Mouse (Mus musculus) cerebellum, adult (tissue): ENCODE data around the gene Ifngr1.

Experiments used
- ATAC-seq: cut with Nextera tagmentation; 2 replicates; pipeline ENCODE4 v1.9.2; 2017; ENCODE audit warnings: mild to moderate bottlenecking, moderate library complexity, mixed read lengths; ENCODE audit not compliant: insufficient number of reproducible peaks, low FRiP score, low TSS enrichment

Ifngr1 gene

DNA sequence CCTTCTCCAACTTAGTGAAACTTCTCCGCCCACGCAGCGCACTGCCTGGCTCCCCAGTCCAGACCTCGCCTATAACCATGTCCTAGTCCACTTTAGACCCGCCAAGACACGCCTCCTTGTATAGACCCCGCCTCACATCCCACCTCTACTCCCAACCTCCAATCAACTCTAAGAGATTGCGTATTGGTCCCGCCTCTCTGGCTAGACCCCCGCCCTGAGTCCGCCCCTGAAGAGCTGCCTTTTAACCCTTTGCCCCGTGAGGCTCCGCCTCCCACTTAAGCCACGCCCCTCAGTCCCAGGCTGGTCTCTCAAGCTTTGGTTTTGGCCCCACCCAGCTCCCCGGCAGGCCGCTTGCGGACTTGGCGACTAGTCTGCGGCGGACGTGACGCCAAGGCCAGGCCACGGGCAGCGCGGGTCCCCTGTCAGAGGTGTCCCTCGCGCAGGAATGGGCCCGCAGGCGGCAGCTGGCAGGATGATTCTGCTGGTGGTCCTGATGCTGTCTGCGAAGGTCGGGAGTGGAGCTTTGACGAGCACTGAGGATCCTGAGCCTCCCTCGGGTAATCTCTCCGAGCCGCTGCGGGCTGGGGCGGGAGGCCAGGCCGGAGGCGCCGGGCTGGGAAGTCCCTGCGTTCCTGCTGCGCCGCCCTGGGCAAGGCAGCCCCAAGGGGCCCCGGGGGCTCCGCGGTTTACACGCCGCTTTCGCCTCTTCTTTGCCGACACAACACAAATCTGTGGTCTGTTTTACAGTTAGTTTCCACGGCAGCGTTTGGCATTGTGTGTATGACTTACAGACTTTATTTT lies at the start of gene Ifngr1:
Ifngr1 (plus strand) TSS at position 309 of the 801 bp plus-strand sequence.
- peak; percentile 95 for ATAC-seq

DNA sequence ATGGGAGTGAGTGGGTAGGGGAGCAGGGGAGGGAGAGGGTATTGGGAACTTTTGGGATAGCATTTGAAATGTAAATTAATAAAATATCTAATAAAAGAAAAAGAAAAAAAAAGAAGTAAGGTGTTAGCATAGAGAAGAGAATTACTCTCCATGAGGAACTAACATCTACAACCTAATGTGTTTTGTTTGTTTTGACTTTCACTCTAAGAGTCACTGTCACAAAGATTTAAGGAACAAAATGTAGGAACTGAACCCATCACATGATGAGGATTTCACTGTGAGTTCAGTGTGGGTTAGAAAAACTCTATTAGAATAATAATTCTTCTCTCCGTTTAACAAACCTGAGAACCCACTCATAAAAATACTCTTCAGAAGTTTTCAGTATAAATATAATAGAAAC lies 44.9 kb upstream of the Ifngr1 start:
- ATAC-seq, result no peak

- ATAC-seq, result no peak
Measured at GRCm38 (mm10) chr10:19548016-19548415, 43.7 kb upstream of the Ifngr1 start.

DNA sequence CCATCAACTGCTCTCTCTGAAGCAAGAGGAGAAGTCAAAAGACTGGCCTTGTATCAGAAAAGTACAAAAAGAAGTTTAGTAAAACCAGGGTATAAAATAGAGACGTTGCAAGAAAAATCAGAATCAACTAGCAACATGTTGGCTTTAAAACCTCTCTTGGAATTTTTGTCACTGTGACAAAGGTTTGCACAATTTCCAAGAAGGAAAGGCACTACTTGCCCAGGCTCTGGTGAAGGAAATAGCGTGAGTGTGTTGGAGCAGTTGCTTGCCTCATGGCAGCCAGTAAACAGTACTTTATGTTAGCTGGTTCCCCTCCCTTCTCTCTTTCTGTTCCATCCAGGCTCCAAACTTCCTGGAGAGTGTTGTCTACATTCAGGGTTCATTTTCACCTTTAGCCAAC lies 43.3 kb upstream of the Ifngr1 start:
- ATAC-seq, result no peak

GRCm38 (mm10) chr10:19551585-19551984 lies 40.2 kb upstream of the Ifngr1 start:
- no peak for ATAC-seq

GRCm38 (mm10) chr10:19553857-19554256 lies 37.9 kb upstream of the Ifngr1 start:
- ATAC-seq, result no peak

GRCm38 (mm10) chr10:19557696-19558095 lies 34.1 kb upstream of the Ifngr1 start:
- no peak for ATAC-seq

DNA sequence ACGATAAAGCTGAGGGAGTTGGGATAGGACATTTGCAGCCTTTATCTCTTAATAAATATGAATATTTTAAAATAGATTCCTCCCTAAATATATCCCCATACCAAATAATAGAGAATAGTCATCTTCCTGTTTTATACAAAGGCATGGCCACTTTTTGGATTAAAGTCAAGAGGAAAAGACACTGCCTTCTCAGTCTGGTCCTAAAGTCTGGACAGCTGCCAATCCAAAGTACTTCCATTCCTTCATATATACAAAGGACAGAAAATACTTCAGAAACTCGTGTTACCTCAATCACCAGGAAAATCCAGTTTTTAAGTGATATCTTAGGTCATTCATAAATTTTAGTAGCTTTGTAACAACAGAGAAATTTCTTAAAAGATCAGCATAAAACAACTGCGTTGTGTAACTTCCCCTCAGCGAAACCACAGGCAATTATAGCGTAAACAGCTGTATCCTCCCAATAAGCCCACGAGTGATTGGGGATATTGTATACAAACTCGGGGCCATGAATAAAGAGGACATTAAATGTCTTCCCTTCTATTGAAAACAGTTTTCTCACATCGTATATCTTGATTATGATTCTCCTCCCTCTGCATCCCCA lies 32.1 kb upstream of the Ifngr1 start:
- ATAC-seq, result no peak

DNA sequence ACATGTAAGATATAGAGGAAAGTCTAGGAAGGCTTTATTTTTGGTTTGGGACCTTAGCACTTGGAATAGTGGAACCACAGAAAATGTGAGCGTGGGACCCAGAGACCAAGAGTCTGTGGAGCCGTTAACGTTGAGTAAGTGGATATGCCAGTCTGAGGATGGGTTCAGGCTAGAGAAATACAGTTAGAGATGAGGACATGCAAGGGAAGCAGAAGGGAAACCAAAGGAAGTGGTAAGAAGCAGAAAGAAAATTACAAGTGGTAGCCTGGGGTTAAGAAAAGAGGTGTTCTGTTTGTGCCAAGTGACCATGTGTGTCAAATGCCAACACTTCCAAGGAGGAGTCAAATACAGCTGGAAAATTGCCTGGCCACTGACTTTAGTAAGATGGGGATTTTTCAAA lies 29.2 kb upstream of the Ifngr1 start:
- ATAC-seq, result no peak

GRCm38 (mm10) chr10:19563443-19563861 lies 28.3 kb upstream of the Ifngr1 start:
- ATAC-seq, result no peak

DNA sequence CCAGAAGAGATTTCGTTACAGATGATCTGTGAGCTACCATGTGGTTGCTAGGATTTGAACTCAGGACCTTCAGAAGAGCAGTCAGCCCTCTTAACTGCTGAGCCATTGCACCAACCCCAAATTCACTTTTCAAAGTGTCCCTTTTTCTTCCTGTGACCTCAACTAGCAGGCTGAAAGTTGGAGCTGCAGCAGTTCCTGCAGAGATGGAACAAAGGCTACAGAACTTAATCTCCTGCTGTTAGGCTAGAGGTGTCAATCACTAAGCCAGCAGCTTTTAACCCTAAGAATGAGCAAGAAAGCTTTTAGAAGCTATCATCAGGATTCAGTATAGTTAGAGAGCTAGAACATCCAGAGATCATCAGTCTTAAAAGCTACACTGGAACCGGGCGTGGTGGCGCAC lies 24.3 kb upstream of the Ifngr1 start:
- no peak for ATAC-seq

- ATAC-seq, result no peak
Measured at GRCm38 (mm10) chr10:19570288-19570687, 21.5 kb upstream of the Ifngr1 start.

DNA sequence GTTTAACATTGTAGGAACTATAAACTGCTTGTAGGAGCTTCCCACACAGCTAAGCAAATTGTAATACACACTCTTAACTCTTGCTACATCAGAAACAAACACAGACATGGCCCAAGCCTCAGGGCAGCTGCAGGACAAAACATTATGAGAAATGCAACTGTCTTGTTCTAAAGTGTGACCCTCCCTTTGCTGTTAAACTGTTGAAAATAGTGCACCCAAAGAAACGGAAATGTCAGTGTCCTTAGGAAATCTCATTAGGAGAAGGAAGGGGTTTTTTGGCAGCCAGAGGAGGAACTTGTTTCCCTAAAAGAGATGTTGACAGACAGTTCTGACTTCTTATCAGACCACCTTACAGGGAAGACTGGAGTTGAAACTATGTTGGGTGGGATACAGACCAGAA lies 21.0 kb upstream of the Ifngr1 start:
- ATAC-seq, result no peak

DNA sequence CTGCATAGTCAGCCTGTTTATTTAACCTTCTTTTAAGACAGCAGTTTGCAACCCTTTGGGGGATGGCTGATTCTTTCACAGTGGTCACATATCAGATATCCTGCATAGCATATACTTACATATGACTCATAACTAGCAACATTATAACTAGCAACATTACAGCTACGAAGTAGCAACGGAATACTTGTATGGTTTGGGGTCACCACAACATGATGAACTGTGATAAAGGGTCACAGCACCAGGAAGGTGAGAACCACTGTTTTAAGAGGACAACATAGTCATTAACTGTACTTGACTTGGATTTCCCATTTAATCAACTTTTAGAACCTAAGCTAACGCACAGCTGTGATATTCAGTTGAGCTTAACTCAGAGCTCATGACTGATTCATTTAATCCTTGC lies 14.2 kb upstream of the Ifngr1 start:
- ATAC-seq, result no peak

GRCm38 (mm10) chr10:19578001-19578400 lies 13.7 kb upstream of the Ifngr1 start:
- no peak for ATAC-seq

DNA sequence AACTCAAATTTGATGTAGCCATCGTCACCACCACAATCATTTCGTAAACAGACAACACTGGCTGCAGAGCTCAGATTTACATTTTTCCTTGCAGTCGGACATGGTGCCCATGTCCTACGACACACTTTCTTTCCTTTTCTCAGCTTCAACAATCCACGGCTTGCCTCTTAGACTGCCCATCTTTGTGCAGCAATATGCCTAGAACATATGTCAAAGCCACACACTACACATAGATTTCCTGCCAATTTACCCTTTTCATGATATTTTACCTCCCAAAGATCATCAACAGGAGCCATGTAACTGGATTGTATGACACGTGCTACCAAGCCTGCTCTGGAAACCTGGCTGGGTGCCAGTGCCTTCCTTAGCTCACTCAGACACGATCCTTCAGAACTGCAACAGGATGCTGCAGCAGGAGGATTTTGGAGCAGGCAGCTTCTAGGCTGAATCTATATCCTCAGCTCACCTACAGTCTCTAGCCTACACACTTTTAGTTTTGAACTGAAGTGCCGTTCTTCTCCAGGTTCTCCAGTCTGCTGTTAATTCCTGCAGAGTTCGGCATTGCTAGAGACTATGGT lies 13.3 kb upstream of the Ifngr1 start:
- ATAC-seq, result peak; percentile 26; the same call in 1 of the 2 replicates

- no peak for ATAC-seq
Measured at GRCm38 (mm10) chr10:19580660-19581059, 11.1 kb upstream of the Ifngr1 start.

DNA sequence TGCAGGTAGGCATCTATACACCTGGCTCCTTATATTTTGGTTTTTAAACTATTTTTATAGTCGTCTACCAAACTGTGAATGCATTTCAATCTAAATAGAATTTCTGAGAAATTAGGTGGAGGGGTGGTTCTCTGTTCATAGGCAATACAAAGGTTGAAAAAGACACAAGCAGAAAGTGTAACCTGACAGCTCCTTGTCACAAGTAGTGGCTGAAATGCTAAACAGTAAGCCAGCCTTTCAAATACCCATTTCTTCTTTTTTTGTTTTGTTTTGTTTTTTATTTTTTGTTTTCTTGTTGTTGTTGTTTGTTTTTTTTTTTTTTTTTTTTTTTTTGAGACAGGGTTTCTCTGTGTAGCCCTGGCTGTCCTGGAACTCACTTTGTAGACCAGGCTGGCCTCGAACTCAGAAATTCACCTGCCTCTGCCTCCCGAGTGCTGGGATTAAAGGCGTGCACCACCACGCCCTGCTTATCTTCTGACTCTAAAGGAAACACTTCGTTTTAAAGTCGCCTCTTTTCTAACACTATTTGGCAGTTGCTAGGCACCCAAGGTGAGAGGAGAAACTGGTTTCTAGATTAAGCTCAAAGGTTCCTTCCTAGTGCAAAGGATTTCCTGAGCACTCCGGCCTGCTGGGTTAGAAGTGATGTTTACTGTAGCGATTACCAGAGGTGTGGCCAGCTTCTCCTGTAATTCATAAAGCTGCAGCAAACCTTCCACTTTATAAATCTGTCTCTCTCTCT lies 9.7 kb upstream of the Ifngr1 start:
- ATAC-seq, result no peak

- no peak for ATAC-seq
Measured at GRCm38 (mm10) chr10:19582806-19583430, 8.8 kb upstream of the Ifngr1 start.

GRCm38 (mm10) chr10:19584064-19584463 lies 7.7 kb upstream of the Ifngr1 start:
- no peak for ATAC-seq

DNA sequence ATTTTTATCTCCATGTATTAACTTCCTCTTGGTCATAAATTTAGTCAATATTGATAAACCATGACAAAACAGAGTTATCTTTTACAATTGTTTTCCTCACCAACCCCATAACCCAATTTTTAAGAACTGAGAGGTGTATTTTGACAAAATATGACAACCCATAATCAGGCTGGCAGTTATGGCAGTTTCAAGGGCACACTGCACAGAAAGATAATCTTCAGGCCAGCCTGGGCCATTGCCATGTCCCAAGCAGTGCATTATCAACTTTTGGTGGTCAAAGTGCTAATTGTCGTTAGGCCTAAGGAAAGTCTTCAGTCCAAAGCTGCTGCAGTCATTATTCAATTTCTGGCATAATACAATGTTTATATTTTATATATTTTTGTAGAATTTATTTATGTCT lies 6.9 kb upstream of the Ifngr1 start:
- ATAC-seq, result no peak
